ENCODE assay signal across 16 mouse cellular contexts in genomic region chr7:129525985-129526384, GRCm38 (mm10).
DNase-seq lines count a peak whose midpoint lies in the region; ATAC-seq lines count a peak whose summit lies in the region.
"Had no signal": no experiment of that assay in that cellular context is flagged by ENCODE, and none has a peak within 500 bp of the region (broad histone marks: within the 10 kb centered on the region; RNA-seq: fewer than 3 reads in every experiment).

No protein-coding gene starts in this region.

- H3K36me3 ChIP-seq in hindbrain, embryonic 16.5 days (ENCODE audit: control insufficient read depth, insufficient read depth, low read length), result no peaks in the 10 kb centered on the region
- H3K36me3 ChIP-seq in hindbrain, embryonic 10.5 days, result no peaks in the 10 kb centered on the region
- no peaks in the 10 kb centered on the region for H3K36me3 ChIP-seq in midbrain, embryonic 11.5 days (ENCODE audit: control insufficient read depth, insufficient read depth, low read length)
- H3K36me3 ChIP-seq in midbrain, embryonic 16.5 days (ENCODE audit: control insufficient read depth, insufficient read depth, low read length), result no peaks in the 10 kb centered on the region
- H3K36me3 ChIP-seq in neural tube, embryonic 15.5 days, result no peaks in the 10 kb centered on the region
- H3K36me3 ChIP-seq: G1E; limb, embryonic 12.5 days had no signal

- no peak overlapping the region for H3K9ac ChIP-seq in hindbrain, embryonic 16.5 days (ENCODE audit: low read depth, low read length)
- no peak overlapping the region for H3K9ac ChIP-seq in midbrain, embryonic 11.5 days (ENCODE audit: low read length)
- H3K9ac ChIP-seq in midbrain, embryonic 16.5 days (ENCODE audit: low read depth, low read length), result no peak overlapping the region
- no peak overlapping the region for H3K9ac ChIP-seq in neural tube, embryonic 15.5 days (replicated peaks)
- H3K9ac ChIP-seq: limb, embryonic 12.5 days had no signal

- no peak for DNase-seq in hindbrain, embryonic 10.5 days (ENCODE audit: low spot score)
- peak; percentile 53 for DNase-seq in midbrain, embryonic 11.5 days (ENCODE audit: low spot score, missing footprints)
- DNase-seq in embryo, embryonic 10.5 days (ENCODE audit: low spot score), result peak; percentile 31
- no peak for DNase-seq in left cerebral cortex, adult 9 months (ENCODE audit: low spot score in 2 of 2)
- DNase-seq in heart, adult 18-20 months, result no peak
- DNase-seq: heart, adult 2 months; heart, postnatal 4 days; kidney, adult 8-10 months; layer of hippocampus, postnatal 36 days; thymus, postnatal 25 days had no signal

- no peak overlapping the region for H3K4me2 ChIP-seq in hindbrain, embryonic 16.5 days (ENCODE audit: low read length)
- H3K4me2 ChIP-seq in midbrain, embryonic 11.5 days, result no peak overlapping the region
- H3K4me2 ChIP-seq in midbrain, embryonic 16.5 days (ENCODE audit: low read length), result no peak overlapping the region
- no peak overlapping the region for H3K4me2 ChIP-seq in neural tube, embryonic 15.5 days
- H3K4me2 ChIP-seq: limb, embryonic 12.5 days had no signal

- 0 out of 2 replicates have a peak, but pooled peaks have one; percentile 50 for ATAC-seq in hindbrain, embryonic 16.5 days
- no peak for ATAC-seq in midbrain, embryonic 11.5 days (ENCODE audit: low FRiP score)
- ATAC-seq in midbrain, embryonic 16.5 days, result no peak
- ATAC-seq in neural tube, embryonic 15.5 days (ENCODE audit: low FRiP score), result no peak

- H3K4me3 ChIP-seq in hindbrain, embryonic 16.5 days (ENCODE audit: low read length), result no peak overlapping the region
- no peak overlapping the region for H3K4me3 ChIP-seq in hindbrain, embryonic 10.5 days
- H3K4me3 ChIP-seq in midbrain, embryonic 11.5 days (ENCODE audit: low read depth, low read length), result no peak overlapping the region
- H3K4me3 ChIP-seq in midbrain, embryonic 16.5 days (ENCODE audit: low read depth, low read length), result no peak overlapping the region
- H3K4me3 ChIP-seq in neural tube, embryonic 15.5 days (replicated peaks), result no peak overlapping the region
- H3K4me3 ChIP-seq: erythroblast, embryonic 14.5 days; heart, adult 2 months; limb, embryonic 12.5 days had no signal

- H3K4me1 ChIP-seq in hindbrain, embryonic 16.5 days (ENCODE audit: control insufficient read depth, insufficient read depth, low read depth, low read length), result no peaks in the 10 kb centered on the region
- H3K4me1 ChIP-seq in hindbrain, embryonic 10.5 days (replicated peaks), result no peaks in the 10 kb centered on the region
- H3K4me1 ChIP-seq in midbrain, embryonic 11.5 days (ENCODE audit: control insufficient read depth, insufficient read depth, low read length), result no peaks in the 10 kb centered on the region
- no peaks in the 10 kb centered on the region for H3K4me1 ChIP-seq in midbrain, embryonic 16.5 days (ENCODE audit: control insufficient read depth, insufficient read depth, low read length)
- H3K4me1 ChIP-seq in neural tube, embryonic 15.5 days, result peaks cover 3% of the 10 kb centered on the region
- H3K4me1 ChIP-seq: limb, embryonic 12.5 days had no signal

- H3K27me3 ChIP-seq in hindbrain, embryonic 16.5 days (replicated peaks; ENCODE audit: control insufficient read depth, insufficient read depth, low read length), result no peaks in the 10 kb centered on the region
- H3K27me3 ChIP-seq in hindbrain, embryonic 10.5 days (ENCODE audit: insufficient read depth, poor library complexity, severe bottlenecking), result no peaks in the 10 kb centered on the region
- H3K27me3 ChIP-seq in midbrain, embryonic 11.5 days (ENCODE audit: control insufficient read depth, insufficient read depth, low read length), result no peaks in the 10 kb centered on the region
- no peaks in the 10 kb centered on the region for H3K27me3 ChIP-seq in midbrain, embryonic 16.5 days (ENCODE audit: control insufficient read depth, insufficient read depth, low read depth, low read length)
- H3K27me3 ChIP-seq in neural tube, embryonic 15.5 days (replicated peaks), result no peaks in the 10 kb centered on the region
- H3K27me3 ChIP-seq: limb, embryonic 12.5 days had no signal

- no peak overlapping the region for H3K27ac ChIP-seq in hindbrain, embryonic 16.5 days (ENCODE audit: low read depth, low read length)
- H3K27ac ChIP-seq in hindbrain, embryonic 10.5 days, result no peak overlapping the region
- H3K27ac ChIP-seq in midbrain, embryonic 11.5 days (ENCODE audit: low read depth, low read length), result no peak overlapping the region
- H3K27ac ChIP-seq in midbrain, embryonic 16.5 days (ENCODE audit: low read length), result no peak overlapping the region
- H3K27ac ChIP-seq in neural tube, embryonic 15.5 days (replicated peaks), result peak overlapping the region; percentile 52; the same call in 1 of the 2 replicates
- H3K27ac ChIP-seq: heart, adult 2 months; limb, embryonic 12.5 days had no signal

- H3K9me3 ChIP-seq in hindbrain, embryonic 16.5 days (ENCODE audit: control insufficient read depth, low read length), result no peaks in the 10 kb centered on the region
- no peaks in the 10 kb centered on the region for H3K9me3 ChIP-seq in hindbrain, embryonic 10.5 days
- no peaks in the 10 kb centered on the region for H3K9me3 ChIP-seq in midbrain, embryonic 11.5 days (ENCODE audit: control insufficient read depth, low read length)
- H3K9me3 ChIP-seq in midbrain, embryonic 16.5 days (replicated peaks; ENCODE audit: control insufficient read depth, low read length, poor library complexity, severe bottlenecking), result no peaks in the 10 kb centered on the region
- no peaks in the 10 kb centered on the region for H3K9me3 ChIP-seq in neural tube, embryonic 15.5 days (replicated peaks)
- H3K9me3 ChIP-seq: limb, embryonic 12.5 days had no signal

- 52% methylated on average over 3 of the region's 3 CpGs for WGBS in hindbrain, embryonic 16.5 days
- 70% methylated on average over 3 of the region's 3 CpGs for WGBS in hindbrain, embryonic 10.5 days
- 60% methylated on average over 3 of the region's 3 CpGs for WGBS in midbrain, embryonic 11.5 days
- WGBS in midbrain, embryonic 16.5 days, result 56% methylated on average over 3 of the region's 3 CpGs
- WGBS in neural tube, embryonic 15.5 days, result 34% methylated on average over 3 of the region's 3 CpGs

Comparison
In these comparisons a context has a peak if more than half of its experiments do, and no peak if none do; other contexts are left out.
1. DNase-seq: peak in midbrain, embryonic 11.5 days (single experiment) and embryo, embryonic 10.5 days (single experiment); none in hindbrain, embryonic 10.5 days (single experiment), left cerebral cortex, adult 9 months (0 of 2) and heart, adult 18-20 months (0 of 2).